Mouse (Mus musculus) kidney, adult 2 months (tissue): ENCODE data around the gene Hcn1. TPM values are rescaled to one million over a fixed set of nuclear protein-coding genes. Genes with fewer than 3 reads are reported as not detected.

ENCODE experiments used
- DNase-seq: peaks from one replicate; pipeline ENCODE4 v3.0.0; 2021
- H3K27ac ChIP-seq: fragments of 200-500 bp; 2 replicates; pipeline ENCODE4 v1.5.1; 2012; ENCODE audit warnings: low read depth, low read length, control low read depth, inconsistent platforms; ENCODE audit not compliant: insufficient read depth
- H3K27me3 ChIP-seq: fragments of 200-500 bp; replicated peaks from 2 replicates; pipeline ENCODE4 v1.6.1; 2012; ENCODE audit warnings: mild to moderate bottlenecking, moderate library complexity, low read length, inconsistent platforms; ENCODE audit not compliant: control insufficient read depth, insufficient read depth
- H3K36me3 ChIP-seq: fragments of 200-500 bp; 2 replicates; pipeline ENCODE4 v1.6.1; 2012; ENCODE audit warnings: mild to moderate bottlenecking, moderate library complexity, low read length, inconsistent platforms; ENCODE audit not compliant: control insufficient read depth, insufficient read depth
- H3K4me1 ChIP-seq: fragments of 200-500 bp; 2 replicates; pipeline ENCODE4 v1.6.1; 2011; ENCODE audit warnings: low read length; ENCODE audit not compliant: control insufficient read depth, insufficient read depth
- H3K4me3 ChIP-seq: fragments of 200-500 bp; 2 replicates; pipeline ENCODE4 v1.5.1; 2011; ENCODE audit warnings: mild to moderate bottlenecking, low read depth, low read length, control low read depth; ENCODE audit not compliant: insufficient read depth
- CTCF ChIP-seq: fragments of 200-500 bp; conservative IDR thresholded peaks from 2 replicates; pipeline ENCODE4 v1.5.1; 2011; ENCODE audit warnings: low read depth, mild to moderate bottlenecking, control low read depth, low read length, moderate library complexity, mixed read lengths; ENCODE audit not compliant: insufficient read depth, insufficient read length
- POLR2A ChIP-seq: fragments of 200-500 bp; IDR thresholded peaks from one replicate; pipeline ENCODE4 v1.6.1; 2011; ENCODE audit warnings: low read depth, low read length, control low read depth
- WGBS: fragments of 180-500 bp; shearing (Covaris S2); methylation state at CpG from one replicate; pipeline ENCODE4 v1.1.7; 2018; 5-methylcytosine and 5-hydroxymethylcytosine counted together
- polyA plus RNA-seq: library from polyadenylated mRNA; depleted of rRNA; stranded (reverse); fragments of >200 nt; gene quantifications from 2 replicates; pipeline ENCODE4 v1.2.3, GENCODE M21; 2012

The Hcn1 gene
- polyA plus RNA-seq, 1 experiment = under 0.01 TPM

GRCm38 (mm10) chr13:117929734-117930133, 327.6 kb downstream of the Hcn1 start:
- no peak for DNase-seq
- Histone ChIP-seq H3K36me3 (no peaks in the 10 kb centered on the region), H3K27ac (no peak overlapping the region), H3K27me3 (no peaks in the 10 kb centered on the region), H3K4me3 (no peak overlapping the region), H3K4me1 (no peaks in the 10 kb centered on the region)
- TF ChIP-seq POLR2A (no peak), CTCF (no peak)
- WGBS = 84% methylated on average over 4 of the region's 4 CpGs

GRCm38 (mm10) chr13:117931746-117932145, 329.6 kb downstream of the Hcn1 start:
- no peaks in the 10 kb centered on the region for H3K36me3 ChIP-seq
- WGBS = 54% methylated on average over 2 of the region's 2 CpGs

GRCm38 (mm10) chr13:117938761-117939160, 336.6 kb downstream of the Hcn1 start:
- Histone ChIP-seq H3K4me3 (no peak overlapping the region), H3K27ac (no peak overlapping the region), H3K36me3 (no peaks in the 10 kb centered on the region), H3K27me3 (no peaks in the 10 kb centered on the region), H3K4me1 (no peaks in the 10 kb centered on the region)
- no peak for DNase-seq
- no peak for TF ChIP-seq POLR2A
- TF ChIP-seq CTCF = no peak
- WGBS = 84% methylated on average over 1 of the region's 1 CpGs

More at GRCm38 (mm10) chr13:117931746-117932145, 329.6 kb downstream of the Hcn1 start:
- H3K4me3 ChIP-seq = no peak overlapping the region
- no peak for DNase-seq
- H3K27ac ChIP-seq = no peak overlapping the region
- no peak for TF ChIP-seq POLR2A
- TF ChIP-seq CTCF = no peak
- no peaks in the 10 kb centered on the region for H3K4me1 ChIP-seq
- no peaks in the 10 kb centered on the region for H3K27me3 ChIP-seq

GRCm38 (mm10) chr13:117940536-117941280, 338.6 kb downstream of the Hcn1 start:
- TF ChIP-seq CTCF = no peak
- TF ChIP-seq POLR2A = no peak
- no peak overlapping the region for H3K27ac ChIP-seq
- WGBS = 87% methylated on average over 8 of the region's 8 CpGs
- H3K4me1 ChIP-seq = no peaks in the 10 kb centered on the region
- H3K4me3 ChIP-seq = no peak overlapping the region
- H3K27me3 ChIP-seq = no peaks in the 10 kb centered on the region
- no peak for DNase-seq
- no peaks in the 10 kb centered on the region for H3K36me3 ChIP-seq

- Histone ChIP-seq H3K4me1 (no peaks in the 10 kb centered on the region), H3K27me3 (no peaks in the 10 kb centered on the region), H3K27ac (no peak overlapping the region), H3K4me3 (no peak overlapping the region), H3K36me3 (no peaks in the 10 kb centered on the region)
- no peak for TF ChIP-seq CTCF
- TF ChIP-seq POLR2A = no peak
- DNase-seq = no peak
- WGBS = 66% methylated on average over 3 of the region's 3 CpGs
These were observed 344.7 kb downstream of the Hcn1 start for GRCm38 (mm10) chr13:117946843-117947242.

GRCm38 (mm10) chr13:117947704-117948376, 345.7 kb downstream of the Hcn1 start:
- no peak for DNase-seq
- no peak overlapping the region for H3K4me3 ChIP-seq
- 42% methylated on average over 1 of the region's 1 CpGs for WGBS
- no peaks in the 10 kb centered on the region for H3K4me1 ChIP-seq
- no peak for TF ChIP-seq POLR2A
- no peak for TF ChIP-seq CTCF
- H3K27ac ChIP-seq = no peak overlapping the region
- H3K27me3 ChIP-seq = no peaks in the 10 kb centered on the region
- no peaks in the 10 kb centered on the region for H3K36me3 ChIP-seq
